Mouse (Mus musculus) kidney, postnatal 10 days (tissue): ENCODE results near the gene Capn7.
A peak's percentile ranks its signal among the peaks of the same experiment; 100 is the strongest.

Experiments
- DNase-seq: peaks from one replicate; pipeline ENCODE4 v3.0.0; 2021; ENCODE audit warnings: mixed read lengths

Capn7 gene

GRCm38 (mm10) chr14:31336369-31337155 is at the start of gene Capn7:
TSS of gene Capn7 (plus strand) at chr14:31336638.
- DNase-seq, result peak; percentile 99

GRCm38 (mm10) chr14:31313192-31313591 is 23.2 kb upstream of the Capn7 start:
- no peak for DNase-seq

- no peak for DNase-seq
Measured at GRCm38 (mm10) chr14:31316613-31317012, 19.8 kb upstream of the Capn7 start.

- DNase-seq, result no peak
Measured at GRCm38 (mm10) chr14:31317754-31318153, 18.7 kb upstream of the Capn7 start.

- DNase-seq, result no peak
Measured at GRCm38 (mm10) chr14:31319546-31319945, 16.9 kb upstream of the Capn7 start.

GRCm38 (mm10) chr14:31321181-31321580 is 15.3 kb upstream of the Capn7 start:
- DNase-seq, result no peak

- no peak for DNase-seq
Measured at GRCm38 (mm10) chr14:31322191-31322590, 14.2 kb upstream of the Capn7 start.

- peak; percentile 54 for DNase-seq
Measured at GRCm38 (mm10) chr14:31323189-31323588, 13.2 kb upstream of the Capn7 start.

GRCm38 (mm10) chr14:31323849-31324792 is 12.3 kb upstream of the Capn7 start, which contains the start of gene Dnah1:
TSS of gene Dnah1 (minus strand) at chr14:31323896.
- DNase-seq, result peak; percentile 74

- DNase-seq, result no peak
Measured at GRCm38 (mm10) chr14:31324851-31325250, 11.6 kb upstream of the Capn7 start.

GRCm38 (mm10) chr14:31325551-31325950 is 10.9 kb upstream of the Capn7 start:
- DNase-seq, result no peak

GRCm38 (mm10) chr14:31326770-31327169 is 9.7 kb upstream of the Capn7 start:
- DNase-seq, result no peak

- no peak for DNase-seq
Measured at GRCm38 (mm10) chr14:31327196-31327595, 9.2 kb upstream of the Capn7 start.

GRCm38 (mm10) chr14:31327681-31328080 is 8.8 kb upstream of the Capn7 start:
- DNase-seq, result no peak

- DNase-seq, result no peak
Measured at GRCm38 (mm10) chr14:31329741-31330140, 6.7 kb upstream of the Capn7 start.

GRCm38 (mm10) chr14:31330957-31331356 is 5.5 kb upstream of the Capn7 start:
- DNase-seq, result no peak

GRCm38 (mm10) chr14:31335765-31336164 is 673 bp upstream of the Capn7 start:
- no peak for DNase-seq

- no peak for DNase-seq
Measured at GRCm38 (mm10) chr14:31337406-31337805, 968 bp downstream of the Capn7 start.

- DNase-seq, result no peak
Measured at GRCm38 (mm10) chr14:31337947-31338346, 1.5 kb downstream of the Capn7 start.

- no peak for DNase-seq
Measured at GRCm38 (mm10) chr14:31343241-31343640, 6.8 kb downstream of the Capn7 start.

GRCm38 (mm10) chr14:31345367-31345766 is 8.9 kb downstream of the Capn7 start:
- DNase-seq, result no peak

- DNase-seq, result no peak
Measured at GRCm38 (mm10) chr14:31362236-31362635, 25.8 kb downstream of the Capn7 start.

GRCm38 (mm10) chr14:31364589-31364988 is 28.2 kb downstream of the Capn7 start:
- no peak for DNase-seq

GRCm38 (mm10) chr14:31365350-31365749 is 28.9 kb downstream of the Capn7 start:
- peak; percentile 88 for DNase-seq
